Mouse (Mus musculus): ENCODE measurements around the gene Rpl10a. TPM values are rescaled to one million over a fixed set of nuclear protein-coding genes. Genes with fewer than 3 reads are reported as not detected.
A peak's percentile ranks its signal among the peaks of the same experiment; 100 is the strongest.

Rpl10a gene
- polyA plus RNA-seq, 1 experiment from 2014 or later, result 287 TPM

DNA sequence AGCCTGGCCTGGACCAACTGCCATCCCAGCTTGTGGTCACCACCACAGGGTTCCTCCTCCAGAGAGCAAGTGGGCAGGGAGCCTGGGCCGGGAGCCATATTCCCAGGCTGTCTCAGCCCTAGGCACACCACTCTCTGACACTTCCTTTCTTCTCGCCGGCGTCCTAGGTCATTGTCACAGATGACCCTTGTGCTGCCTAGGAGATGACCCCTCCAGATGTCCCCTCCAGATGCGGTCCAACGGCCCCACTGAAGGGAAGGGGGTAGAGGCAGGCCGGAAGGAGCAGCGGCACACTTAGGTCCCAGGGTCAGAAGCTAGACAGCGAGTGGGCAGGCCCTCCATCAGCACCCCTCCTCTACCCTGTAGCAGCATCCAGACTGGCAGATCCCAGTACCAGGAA lies 27.9 kb upstream of the Rpl10a start:
- Histone ChIP-seq H3K4me1 (ENCODE audit: control insufficient read depth, insufficient read depth, low read depth, low read length) (no peaks in the 10 kb centered on the region; the same call in none of the 2 replicates), H3K27me3 (replicated peaks; ENCODE audit: control insufficient read depth, insufficient read depth, low read length) (no peaks in the 10 kb centered on the region), H3K4me2 (ENCODE audit: low read length) (no peak overlapping the region), H3K4me3 (ENCODE audit: low read length) (no peak overlapping the region), H3K27ac (ENCODE audit: low read depth, low read length) (no peak overlapping the region; the same call in 1 of the 2 replicates), H3K36me3 (ENCODE audit: control insufficient read depth, insufficient read depth, low read length) (peaks cover 2% of the 10 kb centered on the region), H3K9ac (ENCODE audit: low read depth, low read length) (no peak overlapping the region; the same call in 1 of the 2 replicates), H3K9me3 (ENCODE audit: control insufficient read depth, low read length) (no peaks in the 10 kb centered on the region)
- 21% methylated on average over 9 of the region's 9 CpGs for WGBS
- peak; percentile 27; the same call in 1 of the 2 replicates for ATAC-seq

DNA sequence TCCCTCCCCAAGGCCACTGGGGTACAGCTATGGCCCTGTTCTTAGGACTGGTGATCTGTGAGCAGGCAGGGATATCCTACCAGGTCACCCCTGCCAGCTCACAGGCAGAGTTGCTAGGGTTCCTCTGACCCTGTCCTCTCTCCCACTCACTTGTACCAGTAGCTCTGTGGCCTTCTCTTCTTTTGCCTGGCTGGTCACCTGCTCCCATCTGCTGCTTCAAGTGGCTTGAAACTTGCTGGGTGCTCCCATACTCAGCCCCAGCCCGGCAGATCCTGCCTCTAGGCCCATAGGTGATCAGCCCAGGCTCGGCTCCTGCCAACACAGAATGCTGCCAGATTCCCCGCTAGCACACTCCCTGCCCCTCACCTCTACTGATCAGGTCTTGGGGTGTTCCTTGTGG lies 27.4 kb upstream of the Rpl10a start:
- Histone ChIP-seq H3K9me3 (ENCODE audit: control insufficient read depth, low read length) (no peaks in the 10 kb centered on the region), H3K4me1 (ENCODE audit: control insufficient read depth, insufficient read depth, low read depth, low read length) (no peaks in the 10 kb centered on the region; the same call in 1 of the 2 replicates), H3K9ac (ENCODE audit: low read depth, low read length) (no peak overlapping the region), H3K27me3 (replicated peaks; ENCODE audit: control insufficient read depth, insufficient read depth, low read length) (no peaks in the 10 kb centered on the region), H3K27ac (ENCODE audit: low read depth, low read length) (no peak overlapping the region; the same call in 1 of the 2 replicates), H3K4me2 (ENCODE audit: low read length) (no peak overlapping the region), H3K4me3 (ENCODE audit: low read length) (no peak overlapping the region), H3K36me3 (ENCODE audit: control insufficient read depth, insufficient read depth, low read length) (peaks cover 2% of the 10 kb centered on the region)
- no peak for ATAC-seq
- WGBS, result 55% methylated on average over 3 of the region's 3 CpGs

DNA sequence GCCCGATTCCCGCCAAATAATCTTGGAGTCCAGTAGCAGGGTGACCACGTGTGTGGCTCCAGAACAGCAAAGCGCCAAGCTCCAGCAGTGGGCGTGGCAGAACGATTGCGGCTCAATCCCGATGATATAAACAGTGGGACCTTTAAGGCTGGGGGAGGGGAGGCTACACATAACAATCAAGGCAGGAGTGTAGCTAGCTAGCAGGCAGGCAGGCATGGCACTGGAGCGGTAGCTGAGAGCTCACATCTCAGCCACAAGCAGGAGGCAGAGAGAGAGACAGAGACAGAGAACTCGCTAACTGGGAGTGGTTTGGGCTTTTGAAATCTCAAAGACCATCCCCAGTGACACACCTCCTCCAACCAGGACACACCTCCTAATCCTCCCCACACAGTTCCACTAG lies 23.1 kb upstream of the Rpl10a start:
- Histone ChIP-seq H3K9ac (ENCODE audit: low read depth, low read length) (no peak overlapping the region), H3K9me3 (ENCODE audit: control insufficient read depth, low read length) (no peaks in the 10 kb centered on the region), H3K4me3 (ENCODE audit: low read length) (no peak overlapping the region), H3K36me3 (ENCODE audit: control insufficient read depth, insufficient read depth, low read length) (no peaks in the 10 kb centered on the region), H3K4me1 (ENCODE audit: control insufficient read depth, insufficient read depth, low read depth, low read length) (no peaks in the 10 kb centered on the region), H3K27ac (ENCODE audit: low read depth, low read length) (no peak overlapping the region), H3K27me3 (replicated peaks; ENCODE audit: control insufficient read depth, insufficient read depth, low read length) (no peaks in the 10 kb centered on the region), H3K4me2 (ENCODE audit: low read length) (no peak overlapping the region)
- 55% methylated on average over 10 of the region's 10 CpGs for WGBS
- no peak for ATAC-seq

DNA sequence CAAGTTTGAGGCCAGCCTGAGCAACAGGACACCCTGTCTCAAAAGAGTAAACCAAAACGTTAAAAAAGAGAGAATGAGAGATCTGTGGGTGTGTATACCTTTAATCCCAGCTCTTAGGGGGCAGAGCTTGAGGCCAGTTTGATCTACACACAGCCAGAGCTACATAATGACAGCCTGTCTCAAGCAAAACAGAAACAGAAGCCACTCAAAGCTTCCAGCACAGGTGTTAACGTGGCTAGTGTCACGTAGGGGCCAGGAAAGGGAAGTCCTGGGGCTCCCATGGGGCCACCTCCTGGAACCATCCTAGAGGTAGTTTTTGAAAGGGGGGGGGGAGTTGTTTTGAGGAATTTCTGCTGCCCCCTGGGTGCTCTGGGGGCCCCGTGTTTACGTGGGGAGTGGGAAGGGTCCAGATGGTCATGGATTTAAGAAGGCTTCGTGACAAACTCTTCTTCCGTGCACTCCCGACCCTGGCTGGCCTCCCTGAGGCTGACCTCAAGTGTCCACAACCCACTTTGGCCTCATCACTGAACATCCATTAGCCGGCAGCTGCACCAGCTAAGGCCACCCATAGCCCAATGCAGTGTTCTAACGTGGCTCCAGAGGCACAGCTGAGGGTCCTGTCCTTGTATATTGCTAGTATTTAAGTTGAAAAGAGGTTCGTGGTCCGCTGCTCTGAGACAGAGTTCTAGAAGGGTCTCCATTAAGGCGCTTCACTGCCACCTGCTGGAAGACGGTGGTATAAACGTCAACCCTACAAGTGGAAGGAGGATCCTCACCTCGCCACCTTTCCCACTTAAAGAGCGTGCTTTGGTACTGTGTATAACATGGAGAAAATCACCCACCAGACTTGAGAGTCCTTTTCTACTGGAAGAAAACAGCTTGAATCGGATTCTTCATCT lies 19.7 kb upstream of the Rpl10a start:
- WGBS, result 19% methylated on average over 18 of the region's 18 CpGs

DNA sequence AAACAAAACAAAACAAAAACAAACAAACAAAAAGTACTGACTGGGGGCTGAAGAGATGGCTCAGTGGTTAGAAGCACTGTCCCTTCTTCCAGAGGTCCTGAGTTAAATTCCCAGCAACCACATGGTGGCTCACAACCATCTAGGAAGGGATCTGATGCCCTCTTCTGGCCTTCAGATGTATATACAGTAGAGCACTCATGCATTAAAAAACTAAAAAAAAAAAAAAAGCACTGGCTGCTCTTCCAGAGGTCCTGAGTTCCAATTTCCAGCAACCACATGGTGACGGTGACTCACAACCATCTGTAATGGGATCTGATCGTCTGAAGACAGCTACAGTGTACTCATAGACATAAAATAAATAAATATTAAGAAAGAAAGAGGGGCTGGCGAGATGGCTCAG lies 17.4 kb upstream of the Rpl10a start:
- no peak overlapping the region for H3K4me3 ChIP-seq (ENCODE audit: low read length)
- 83% methylated on average over 3 of the region's 3 CpGs for WGBS
- no peaks in the 10 kb centered on the region for H3K36me3 ChIP-seq (ENCODE audit: control insufficient read depth, insufficient read depth, low read length)
- ATAC-seq, result no peak
- no peaks in the 10 kb centered on the region for H3K9me3 ChIP-seq (ENCODE audit: control insufficient read depth, low read length)
- H3K4me2 ChIP-seq (ENCODE audit: low read length), result no peak overlapping the region
- no peak overlapping the region for H3K9ac ChIP-seq (ENCODE audit: low read depth, low read length)
- H3K27ac ChIP-seq (ENCODE audit: low read depth, low read length), result no peak overlapping the region
- H3K27me3 ChIP-seq (replicated peaks; ENCODE audit: control insufficient read depth, insufficient read depth, low read length), result no peaks in the 10 kb centered on the region
- H3K4me1 ChIP-seq (ENCODE audit: control insufficient read depth, insufficient read depth, low read depth, low read length), result peaks cover 14% of the 10 kb centered on the region

More for the DNA sequence above, 19.7 kb upstream of the Rpl10a start:
- Histone ChIP-seq H3K4me2 (ENCODE audit: low read length) (no peak overlapping the region), H3K27me3 (replicated peaks; ENCODE audit: control insufficient read depth, insufficient read depth, low read length) (no peaks in the 10 kb centered on the region), H3K27ac (ENCODE audit: low read depth, low read length) (no peak overlapping the region), H3K4me1 (ENCODE audit: control insufficient read depth, insufficient read depth, low read depth, low read length) (peaks cover 3% of the 10 kb centered on the region; the same call in 1 of the 2 replicates), H3K4me3 (ENCODE audit: low read length) (no peak overlapping the region), H3K9ac (ENCODE audit: low read depth, low read length) (peak overlapping the region; percentile 8; the same call in 1 of the 2 replicates), H3K36me3 (ENCODE audit: control insufficient read depth, insufficient read depth, low read length) (no peaks in the 10 kb centered on the region), H3K9me3 (ENCODE audit: control insufficient read depth, low read length) (no peaks in the 10 kb centered on the region)
- ATAC-seq, result no peak

DNA sequence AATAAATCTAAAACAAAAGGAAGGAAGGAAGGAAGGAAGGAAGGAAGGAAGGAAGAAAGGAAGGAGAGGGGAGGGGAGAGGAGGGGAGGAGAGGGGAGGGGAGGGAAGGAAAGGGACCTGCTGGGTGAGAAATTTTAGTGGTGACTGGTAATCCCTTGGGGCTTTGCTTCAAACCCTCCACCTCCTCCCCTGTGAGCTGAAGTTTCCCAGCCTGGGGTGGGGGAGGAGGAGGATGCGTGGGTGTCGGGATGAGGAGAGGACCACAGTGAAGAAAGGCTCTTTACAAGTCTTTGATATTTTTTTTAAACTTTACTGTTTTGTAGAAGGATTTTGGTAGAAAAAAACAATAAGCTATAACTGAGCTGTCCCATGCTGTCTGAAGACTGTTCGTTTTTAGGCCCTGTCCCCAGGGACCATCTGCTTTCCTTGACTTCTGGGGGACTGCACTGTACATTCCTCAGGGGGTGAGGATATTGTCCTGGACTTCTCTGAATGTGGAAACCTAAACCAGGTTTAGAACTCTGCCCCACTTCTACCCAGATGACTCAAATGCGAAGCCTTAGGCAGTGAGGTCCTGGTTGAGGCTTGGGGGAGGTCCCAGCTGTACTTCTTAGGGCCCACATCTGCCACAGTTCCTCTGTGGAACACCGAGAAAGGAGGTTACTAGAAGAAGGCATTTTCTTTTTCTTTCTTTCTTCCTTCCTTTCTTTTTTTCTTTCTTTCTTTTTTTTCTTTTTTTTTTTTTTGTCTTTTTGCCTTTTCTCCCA lies 16.7 kb upstream of the Rpl10a start:
- 75% methylated on average over 5 of the region's 5 CpGs for WGBS
- H3K4me2 ChIP-seq (ENCODE audit: low read length), result no peak overlapping the region
- H3K9me3 ChIP-seq (ENCODE audit: control insufficient read depth, low read length), result no peaks in the 10 kb centered on the region
- H3K4me3 ChIP-seq (ENCODE audit: low read length), result no peak overlapping the region
- no peak overlapping the region for H3K9ac ChIP-seq (ENCODE audit: low read depth, low read length)
- peaks cover 15% of the 10 kb centered on the region for H3K4me1 ChIP-seq (ENCODE audit: control insufficient read depth, insufficient read depth, low read depth, low read length)
- no peaks in the 10 kb centered on the region for H3K27me3 ChIP-seq (replicated peaks; ENCODE audit: control insufficient read depth, insufficient read depth, low read length)
- no peak for ATAC-seq
- H3K36me3 ChIP-seq (ENCODE audit: control insufficient read depth, insufficient read depth, low read length), result 0 out of 2 replicates have a peak, but pooled peaks cover 3% of the 10 kb centered on the region
- no peak overlapping the region for H3K27ac ChIP-seq (ENCODE audit: low read depth, low read length)

DNA sequence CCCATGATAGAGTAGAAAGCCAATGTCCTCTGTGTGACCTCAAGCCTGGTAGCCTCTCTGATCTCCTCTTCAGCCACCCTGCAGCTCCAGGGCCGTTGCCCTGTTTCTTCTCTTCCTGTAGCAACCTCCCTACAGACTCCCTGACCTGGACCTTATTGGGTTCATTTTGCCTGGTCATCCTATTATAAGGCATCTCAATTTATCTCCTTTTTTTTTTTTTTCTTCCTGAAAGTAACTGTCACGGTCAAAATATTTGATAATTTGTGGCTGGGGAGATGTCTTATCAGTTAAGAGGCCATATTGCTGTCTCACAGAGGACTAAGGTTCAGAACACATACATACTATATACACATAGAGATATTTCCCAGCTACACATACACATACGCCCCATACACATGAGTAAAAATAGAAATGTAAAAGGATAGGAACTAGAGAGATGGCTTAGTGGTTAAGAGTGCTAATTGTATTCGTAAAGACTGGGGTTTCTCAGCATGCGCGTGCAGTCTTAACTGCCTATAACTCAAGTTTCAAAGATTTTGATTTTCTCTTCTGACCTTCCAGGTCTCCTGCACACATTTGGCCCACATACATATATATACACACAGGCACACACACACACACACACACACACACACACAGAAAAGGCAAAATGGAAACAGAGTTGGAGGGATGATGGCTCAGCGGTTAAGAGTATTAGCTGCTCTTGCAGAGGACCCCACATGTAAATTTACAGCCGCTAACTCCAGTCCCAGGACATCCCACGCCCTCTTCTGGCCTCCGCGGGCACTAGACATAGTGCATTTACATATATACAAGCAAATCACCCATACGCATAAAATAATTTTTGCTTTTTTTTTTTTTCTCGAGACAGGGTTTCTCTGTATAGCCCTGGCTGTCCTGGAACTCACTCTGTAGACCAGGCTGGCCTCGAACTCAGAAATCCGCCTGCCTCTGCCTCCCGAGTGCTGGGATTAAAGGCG lies 15.7 kb upstream of the Rpl10a start:
- no peaks in the 10 kb centered on the region for H3K9me3 ChIP-seq (ENCODE audit: control insufficient read depth, low read length)
- peaks cover 15% of the 10 kb centered on the region for H3K4me1 ChIP-seq (ENCODE audit: control insufficient read depth, insufficient read depth, low read depth, low read length)
- H3K4me3 ChIP-seq (ENCODE audit: low read length), result peak overlapping the region; percentile 60
- WGBS, result 26% methylated on average over 17 of the region's 17 CpGs
- ATAC-seq, result peak; percentile 30
- H3K4me2 ChIP-seq (ENCODE audit: low read length), result peak overlapping the region; percentile 53
- peak overlapping the region; percentile 37; the same call in 1 of the 2 replicates for H3K9ac ChIP-seq (ENCODE audit: low read depth, low read length)
- peaks cover 9% of the 10 kb centered on the region for H3K36me3 ChIP-seq (ENCODE audit: control insufficient read depth, insufficient read depth, low read length)
- no peaks in the 10 kb centered on the region for H3K27me3 ChIP-seq (replicated peaks; ENCODE audit: control insufficient read depth, insufficient read depth, low read length)
- H3K27ac ChIP-seq (ENCODE audit: low read depth, low read length), result 0 out of 2 replicates have a peak overlapping the region, but pooled peaks have one; percentile 23

DNA sequence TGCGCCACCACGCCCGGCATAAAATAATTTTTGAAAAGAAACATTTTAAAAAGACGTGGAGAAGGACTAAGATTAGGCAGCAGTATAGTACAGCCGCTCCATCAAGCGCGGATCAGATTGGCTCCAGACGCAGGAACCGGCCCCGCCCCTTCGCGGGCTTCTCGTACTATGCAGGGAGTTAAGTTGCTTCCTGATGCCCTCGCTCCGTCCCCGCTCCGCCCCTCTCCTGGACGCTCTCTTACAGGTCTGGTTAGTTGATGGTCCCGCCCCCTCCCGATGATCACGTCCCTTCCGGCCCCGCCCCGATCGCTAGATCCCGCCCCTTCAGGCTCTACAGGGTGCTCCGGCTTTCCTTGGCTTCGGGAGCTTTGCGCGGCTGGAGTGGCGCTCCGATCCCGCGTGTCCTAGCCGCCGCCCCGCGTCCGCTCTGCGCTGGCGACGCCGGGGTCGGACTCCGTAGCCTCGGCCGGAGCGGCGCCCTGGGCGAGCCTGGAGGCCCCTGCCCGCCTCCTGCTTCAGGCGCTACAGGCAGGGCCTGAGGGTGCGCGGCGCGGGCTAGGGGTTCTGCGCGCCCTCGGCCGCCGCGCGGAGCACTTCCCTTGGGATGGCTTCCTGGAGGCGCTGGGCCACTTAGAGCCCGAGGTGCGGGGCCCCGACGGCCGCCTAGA lies 14.9 kb upstream of the Rpl10a start, which contains the start of gene Fance:
Gene Fance, plus strand, starts transcription at position 308 of the 668 bp plus-strand sequence.
- peak; percentile 98 for ATAC-seq
- peaks cover 10% of the 10 kb centered on the region for H3K36me3 ChIP-seq (ENCODE audit: control insufficient read depth, insufficient read depth, low read length)
- H3K4me1 ChIP-seq (ENCODE audit: control insufficient read depth, insufficient read depth, low read depth, low read length), result peaks cover 15% of the 10 kb centered on the region
- no peaks in the 10 kb centered on the region for H3K27me3 ChIP-seq (replicated peaks; ENCODE audit: control insufficient read depth, insufficient read depth, low read length)
- peak within 1 kb of the TSS; percentile 88 for H3K27ac ChIP-seq (ENCODE audit: low read depth, low read length)
- H3K9ac ChIP-seq (ENCODE audit: low read depth, low read length), result peak within 1 kb of the TSS; percentile 80
- WGBS, result under 1% methylated on average over 67 of the region's 69 CpGs
- H3K4me2 ChIP-seq (ENCODE audit: low read length), result peak within 1 kb of the TSS; percentile 84
- peak within 1 kb of the TSS; percentile 60 for H3K4me3 ChIP-seq (ENCODE audit: low read length)
- H3K9me3 ChIP-seq (ENCODE audit: control insufficient read depth, low read length), result no peaks in the 10 kb centered on the region
